Mouse (Mus musculus) midbrain, postnatal 0 days (tissue): ENCODE measurements around the gene Ccdc182. TPM values are rescaled to one million over a fixed set of nuclear protein-coding genes. Genes with fewer than 3 reads are reported as not detected.

Experiments
- ATAC-seq: fragments of 200-750 bp; cut with Nextera tagmentation; 2 replicates; pipeline ENCODE4 v1.8.0; 2017; ENCODE audit warnings: moderate number of reproducible peaks, mild to moderate bottlenecking, moderate TSS enrichment, moderate library complexity; ENCODE audit not compliant: low FRiP score
- DNase-seq: peaks from one replicate; pipeline ENCODE4 v3.0.0-alpha.2; 2015; ENCODE audit warnings: low spot score
- H3K27ac ChIP-seq: fragments of 300-500 bp; sonication (generic); 2 replicates; pipeline ENCODE4 v1.5.1; 2014; ENCODE audit warnings: low read depth, mild to moderate bottlenecking, low read length, mixed read lengths
- H3K27me3 ChIP-seq: fragments of 300-500 bp; sonication (generic); 2 replicates; pipeline ENCODE4 v1.6.1; 2014; ENCODE audit warnings: low read length, control low read depth, mixed read lengths; ENCODE audit not compliant: insufficient read depth
- H3K36me3 ChIP-seq: fragments of 300-500 bp; sonication (generic); 2 replicates; pipeline ENCODE4 v1.6.1; 2014; ENCODE audit warnings: low read length, control low read depth, mixed read lengths; ENCODE audit not compliant: insufficient read depth
- H3K4me1 ChIP-seq: fragments of 300-500 bp; sonication (generic); 2 replicates; pipeline ENCODE4 v1.6.1; 2014; ENCODE audit warnings: mild to moderate bottlenecking, control low read depth, antibody characterized with exemption, low read length, mixed read lengths; ENCODE audit not compliant: insufficient read depth
- H3K4me2 ChIP-seq: fragments of 300-500 bp; sonication (generic); 2 replicates; pipeline ENCODE4 v1.6.1; 2014; ENCODE audit warnings: low read depth, mild to moderate bottlenecking, low read length, mixed read lengths; ENCODE audit not compliant: poor library complexity, severe bottlenecking
- H3K4me3 ChIP-seq: fragments of 300-500 bp; sonication (generic); 2 replicates; pipeline ENCODE4 v1.5.1; 2014; ENCODE audit warnings: low read depth, mild to moderate bottlenecking, low read length, moderate library complexity
- H3K9ac ChIP-seq: fragments of 300-500 bp; sonication (generic); replicated peaks from 2 replicates; pipeline ENCODE4 v1.6.1; 2014; ENCODE audit warnings: mild to moderate bottlenecking, low read length, moderate library complexity, mixed read lengths; ENCODE audit not compliant: poor library complexity, severe bottlenecking
- H3K9me3 ChIP-seq: fragments of 300-500 bp; sonication (generic); 2 replicates; pipeline ENCODE4 v1.6.1; 2016; ENCODE audit warnings: low read length, control low read depth
- CTCF ChIP-seq: IDR thresholded peaks from 2 replicates; pipeline ENCODE4 v1.5.1; 2016; ENCODE audit warnings: antibody characterized with exemption, mild to moderate bottlenecking
- WGBS: fragments of 180-500 bp; shearing (Covaris S2); extraction: QIAGEN DNeasy Blood & Tissue Kit; methylation state at CpG from one replicate; pipeline ENCODE4 v1.1.7; 2014; 5-methylcytosine and 5-hydroxymethylcytosine counted together
- polyA plus RNA-seq: library from polyadenylated mRNA; unstranded; fragments of >200 nt; fragmentation: Nextera tagmentation; extraction: Ambion mirVana; gene quantifications from 2 replicates; pipeline ENCODE4 v1.2.1, GENCODE M21; 2015
- total RNA-seq: library from RNA; depleted of rRNA; stranded (reverse); fragments of >200 nt; gene quantifications from 2 replicates; pipeline ENCODE4 v1.2.3, GENCODE M21; 2014

Ccdc182 gene
- total and polyA plus RNA-seq, 2 experiments from 2014 or later, result 0.12 TPM; not detected in 1

DNA sequence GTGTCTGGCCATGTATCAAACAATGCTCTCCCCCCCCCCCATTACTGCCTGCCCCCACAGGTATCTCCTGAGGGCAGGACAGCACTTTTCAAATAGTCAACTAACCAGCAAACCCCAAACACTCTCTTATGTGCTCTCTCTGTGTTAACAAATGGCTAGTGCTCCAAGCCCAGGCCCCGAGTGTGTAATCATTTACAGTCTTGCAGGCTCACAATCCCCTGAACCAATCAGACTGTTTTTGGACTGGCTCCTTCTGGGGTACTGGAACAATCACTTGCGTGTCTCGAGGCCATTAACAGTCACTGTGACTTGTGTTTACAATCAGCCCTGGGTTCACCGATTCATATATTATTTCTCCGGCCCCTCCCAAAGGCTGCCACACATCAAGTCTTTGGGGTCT lies 1.4 kb downstream of the Ccdc182 start:
- no peak overlapping the region for H3K4me2 ChIP-seq
- H3K9ac ChIP-seq, result no peak overlapping the region
- H3K36me3 ChIP-seq, result no peaks in the 10 kb centered on the region
- H3K27me3 ChIP-seq, result no peaks in the 10 kb centered on the region
- no peak overlapping the region for H3K4me3 ChIP-seq
- no peaks in the 10 kb centered on the region for H3K4me1 ChIP-seq
- ATAC-seq (no peak), DNase-seq (no peak)
- H3K27ac ChIP-seq, result no peak overlapping the region
- no peaks in the 10 kb centered on the region for H3K9me3 ChIP-seq
- no peak for TF ChIP-seq CTCF
- 73% methylated on average over 5 of the region's 5 CpGs for WGBS

DNA sequence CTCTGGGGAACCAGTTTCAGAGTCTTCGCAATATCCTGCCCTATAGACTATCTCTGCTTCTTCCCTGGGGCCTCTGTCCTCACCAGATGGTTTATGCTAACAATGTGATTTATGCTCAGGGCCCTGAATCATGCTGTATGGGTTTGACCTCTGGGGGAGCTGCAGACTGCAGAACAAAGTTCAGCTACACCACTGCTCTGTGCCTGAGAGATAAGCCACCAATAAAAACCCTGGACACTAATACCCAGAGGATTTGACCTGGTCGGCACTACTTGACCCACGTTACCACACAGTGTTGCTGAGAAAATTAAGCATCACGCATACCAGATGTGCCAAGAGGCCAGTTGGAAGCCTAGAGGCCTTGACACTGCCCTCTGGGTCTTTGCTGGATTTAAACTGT lies 3.7 kb downstream of the Ccdc182 start:
- Histone ChIP-seq H3K4me3 (no peak overlapping the region), H3K4me2 (no peak overlapping the region), H3K36me3 (no peaks in the 10 kb centered on the region), H3K27ac (no peak overlapping the region), H3K4me1 (no peaks in the 10 kb centered on the region), H3K9ac (no peak overlapping the region), H3K27me3 (no peaks in the 10 kb centered on the region), H3K9me3 (no peaks in the 10 kb centered on the region)
- ATAC-seq (no peak), DNase-seq (peak; percentile 59)
- peak; percentile 56 for TF ChIP-seq CTCF
- WGBS, result 51% methylated on average over 4 of the region's 4 CpGs

DNA sequence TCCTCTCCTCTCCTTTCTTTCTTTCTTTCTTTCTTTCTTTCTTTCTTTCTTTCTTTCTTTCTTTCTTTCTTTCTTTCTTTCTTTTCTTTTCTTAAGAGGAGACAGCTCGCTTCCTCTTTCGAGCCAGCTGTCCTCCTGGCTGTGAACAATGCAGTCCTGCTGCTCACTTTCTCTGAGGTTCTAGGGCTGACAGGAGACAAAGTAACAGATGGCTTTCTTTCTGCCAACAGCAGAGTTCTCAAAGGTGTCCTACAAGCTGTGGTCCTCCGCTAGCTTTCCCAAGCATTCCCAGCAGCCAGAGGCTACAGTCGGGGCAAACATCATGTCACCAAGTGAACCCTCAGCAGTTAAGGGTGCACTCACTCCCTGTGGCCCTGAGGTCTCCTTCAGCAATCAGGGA lies 5.5 kb downstream of the Ccdc182 start:
- H3K27me3 ChIP-seq, result no peaks in the 10 kb centered on the region
- H3K4me2 ChIP-seq, result no peak overlapping the region
- no peaks in the 10 kb centered on the region for H3K9me3 ChIP-seq
- no peaks in the 10 kb centered on the region for H3K36me3 ChIP-seq
- TF ChIP-seq CTCF, result no peak
- H3K4me3 ChIP-seq, result no peak overlapping the region
- DNase-seq, result no peak
- WGBS, result 67% methylated on average over 4 of the region's 4 CpGs
- no peak overlapping the region for H3K9ac ChIP-seq
- no peak overlapping the region for H3K27ac ChIP-seq
- H3K4me1 ChIP-seq, result 0 out of 2 replicates have a peak, but pooled peaks cover 4% of the 10 kb centered on the region
- no peak for ATAC-seq

DNA sequence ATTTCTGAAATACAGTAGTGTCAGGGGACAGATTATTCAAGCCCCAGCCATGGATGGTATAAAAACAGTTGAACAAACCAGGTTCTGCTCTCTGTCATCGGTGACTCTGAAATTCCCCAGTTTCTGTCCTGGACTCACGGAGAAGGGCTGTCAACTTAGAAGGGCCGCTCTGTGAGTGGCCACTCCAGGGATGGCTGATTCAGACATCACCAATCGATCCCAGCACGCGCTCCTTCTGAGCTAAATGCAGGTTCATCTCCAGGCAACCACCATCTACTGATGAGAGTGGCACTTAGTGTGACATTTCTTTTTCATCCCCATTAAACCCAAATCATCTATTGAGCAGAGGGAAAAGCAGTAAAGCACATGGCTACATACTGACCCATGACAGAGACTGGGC lies 7.8 kb downstream of the Ccdc182 start:
- H3K9me3 ChIP-seq, result no peaks in the 10 kb centered on the region
- DNase-seq, result peak; percentile 67
- TF ChIP-seq CTCF, result no peak
- 50% methylated on average over 6 of the region's 6 CpGs for WGBS
- no peak overlapping the region for H3K4me3 ChIP-seq
- H3K36me3 ChIP-seq, result no peaks in the 10 kb centered on the region
- no peak overlapping the region for H3K27ac ChIP-seq
- no peak for ATAC-seq
- 0 out of 2 replicates have a peak, but pooled peaks cover 4% of the 10 kb centered on the region for H3K4me1 ChIP-seq
- H3K4me2 ChIP-seq, result no peak overlapping the region
- H3K27me3 ChIP-seq, result no peaks in the 10 kb centered on the region
- H3K9ac ChIP-seq, result no peak overlapping the region

DNA sequence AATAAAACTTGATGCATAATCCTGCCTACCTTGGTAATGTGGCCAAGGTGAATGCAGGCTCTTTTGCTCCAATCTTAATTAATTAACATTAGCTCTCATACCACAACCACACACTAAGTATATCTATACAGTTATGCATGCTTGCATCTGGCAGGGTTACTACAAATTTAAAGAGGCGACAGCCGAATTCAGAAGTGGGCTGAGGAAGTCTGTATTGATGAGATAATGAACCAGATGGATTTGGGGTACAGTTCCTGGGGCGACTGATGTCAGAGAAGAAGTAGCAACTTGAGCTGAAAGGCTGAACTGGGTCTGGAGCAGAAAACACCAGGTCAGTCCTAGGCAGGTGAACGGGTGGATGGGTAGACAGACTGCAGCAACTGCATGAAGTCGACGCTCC lies 11.9 kb downstream of the Ccdc182 start:
- Histone ChIP-seq H3K4me1 (peaks cover 4% of the 10 kb centered on the region; the same call in 1 of the 2 replicates), H3K4me3 (no peak overlapping the region), H3K27ac (no peak overlapping the region), H3K9ac (no peak overlapping the region), H3K4me2 (no peak overlapping the region), H3K9me3 (no peaks in the 10 kb centered on the region), H3K27me3 (no peaks in the 10 kb centered on the region), H3K36me3 (no peaks in the 10 kb centered on the region)
- TF ChIP-seq CTCF, result no peak
- ATAC-seq (no peak), DNase-seq (no peak)
- 93% methylated on average over 6 of the region's 6 CpGs for WGBS

DNA sequence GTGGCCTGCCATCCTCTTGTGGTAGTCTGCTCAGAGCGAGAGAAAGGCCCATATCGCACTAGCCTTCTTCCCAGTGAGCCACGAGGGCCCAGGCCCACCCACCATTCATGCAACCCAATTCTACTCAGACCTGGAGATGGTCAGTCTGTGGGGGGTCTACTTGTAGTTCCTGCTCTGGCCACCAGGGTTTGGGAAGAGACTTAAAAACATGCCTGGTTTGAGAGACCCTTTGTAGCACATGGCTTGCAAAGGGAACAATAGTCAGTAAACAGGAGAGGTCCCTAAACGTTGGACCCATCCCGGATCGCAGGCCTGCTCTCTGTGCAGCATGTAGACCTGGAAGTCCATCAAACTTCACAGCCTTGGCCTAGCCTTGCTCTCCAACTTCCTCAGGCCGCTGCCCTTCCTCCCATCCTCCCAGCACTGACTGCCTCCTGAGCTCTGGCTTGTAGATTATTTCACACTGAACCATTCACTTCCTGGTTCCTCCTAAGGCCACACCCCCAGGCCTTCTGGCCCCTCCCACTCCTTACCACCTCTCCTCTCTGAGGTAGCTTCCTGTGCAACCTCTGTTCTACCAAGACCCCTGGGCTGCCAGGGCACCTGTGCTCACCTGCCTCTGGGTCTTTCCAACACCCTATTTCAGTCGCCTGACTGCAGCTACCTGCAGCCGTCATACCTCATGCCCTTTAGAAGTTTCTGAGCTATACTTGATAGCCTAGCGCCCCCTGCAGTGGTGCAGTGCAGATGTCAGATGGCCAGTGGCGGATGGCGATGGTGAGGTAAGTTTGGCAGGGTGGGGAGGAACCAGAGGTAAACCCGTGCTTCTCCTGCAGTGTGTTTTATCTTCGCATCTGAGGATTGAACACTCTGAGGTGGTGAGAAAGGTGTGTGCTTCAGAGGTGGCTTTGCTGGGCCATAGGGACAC lies 14.0 kb downstream of the Ccdc182 start:
- H3K36me3 ChIP-seq, result no peaks in the 10 kb centered on the region
- H3K4me3 ChIP-seq, result no peak overlapping the region
- no peak overlapping the region for H3K4me2 ChIP-seq
- DNase-seq (no peak), ATAC-seq (no peak)
- peak; percentile 49 for TF ChIP-seq CTCF
- no peaks in the 10 kb centered on the region for H3K27me3 ChIP-seq
- no peak overlapping the region for H3K9ac ChIP-seq
- H3K27ac ChIP-seq, result no peak overlapping the region
- H3K4me1 ChIP-seq, result peaks cover 4% of the 10 kb centered on the region; the same call in 1 of the 2 replicates
- 83% methylated on average over 14 of the region's 14 CpGs for WGBS
- no peaks in the 10 kb centered on the region for H3K9me3 ChIP-seq
